Mouse (Mus musculus) forelimb bud, embryonic 11.5 days (tissue): ENCODE results near the gene Rhbg.

Experiments
- DNase-seq: peaks from one replicate; pipeline ENCODE4 v3.0.0-alpha.2; 2012; ENCODE audit warnings: low read depth, low spot score

Rhbg gene

GRCm38 (mm10) chr3:88207451-88208100, 46.9 kb downstream of the Rhbg start:
- no peak for DNase-seq

DNA sequence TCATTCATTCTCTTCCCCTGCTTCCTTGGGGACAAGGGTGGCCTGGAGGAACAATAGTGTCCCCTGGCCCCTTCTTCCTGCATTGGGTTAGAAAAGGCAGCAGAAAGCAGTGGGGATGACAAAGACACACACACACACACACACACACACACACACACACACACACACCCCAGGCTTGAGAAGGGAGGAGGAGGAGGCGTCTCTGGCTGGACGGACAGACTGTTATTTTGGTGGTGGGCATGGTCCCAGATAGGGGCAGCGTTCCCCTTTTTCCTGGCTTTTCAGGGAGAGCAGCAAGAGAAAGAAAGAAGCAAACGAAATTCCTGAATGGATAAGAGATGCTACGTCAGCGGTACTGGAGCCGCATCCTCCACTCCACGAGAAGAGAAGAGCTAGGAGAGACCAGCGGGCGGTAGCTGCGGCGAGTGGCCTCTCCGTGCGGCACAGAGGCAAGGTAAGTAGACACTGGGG, 47.6 kb downstream of the Rhbg start:
- no peak for DNase-seq

DNA sequence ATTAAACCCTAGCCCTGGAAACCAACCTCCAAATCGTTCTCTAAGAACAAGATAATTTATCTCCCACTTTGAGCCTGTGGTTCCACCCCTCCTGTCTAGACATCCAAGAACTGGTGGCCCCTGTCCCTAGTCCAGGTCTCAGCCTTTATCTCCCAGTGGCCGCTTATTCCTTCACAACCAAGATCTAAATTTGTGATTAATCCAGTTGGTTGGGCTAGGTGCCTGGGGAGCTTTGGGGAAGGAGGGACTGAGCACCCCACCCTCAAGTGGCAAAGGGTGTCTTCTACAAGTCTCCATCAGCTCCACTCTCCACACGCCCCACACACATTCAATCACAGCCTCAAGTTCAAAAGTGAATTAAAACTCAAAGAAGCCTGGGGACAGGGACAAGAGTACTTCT, 48.0 kb downstream of the Rhbg start:
- no peak for DNase-seq

DNA sequence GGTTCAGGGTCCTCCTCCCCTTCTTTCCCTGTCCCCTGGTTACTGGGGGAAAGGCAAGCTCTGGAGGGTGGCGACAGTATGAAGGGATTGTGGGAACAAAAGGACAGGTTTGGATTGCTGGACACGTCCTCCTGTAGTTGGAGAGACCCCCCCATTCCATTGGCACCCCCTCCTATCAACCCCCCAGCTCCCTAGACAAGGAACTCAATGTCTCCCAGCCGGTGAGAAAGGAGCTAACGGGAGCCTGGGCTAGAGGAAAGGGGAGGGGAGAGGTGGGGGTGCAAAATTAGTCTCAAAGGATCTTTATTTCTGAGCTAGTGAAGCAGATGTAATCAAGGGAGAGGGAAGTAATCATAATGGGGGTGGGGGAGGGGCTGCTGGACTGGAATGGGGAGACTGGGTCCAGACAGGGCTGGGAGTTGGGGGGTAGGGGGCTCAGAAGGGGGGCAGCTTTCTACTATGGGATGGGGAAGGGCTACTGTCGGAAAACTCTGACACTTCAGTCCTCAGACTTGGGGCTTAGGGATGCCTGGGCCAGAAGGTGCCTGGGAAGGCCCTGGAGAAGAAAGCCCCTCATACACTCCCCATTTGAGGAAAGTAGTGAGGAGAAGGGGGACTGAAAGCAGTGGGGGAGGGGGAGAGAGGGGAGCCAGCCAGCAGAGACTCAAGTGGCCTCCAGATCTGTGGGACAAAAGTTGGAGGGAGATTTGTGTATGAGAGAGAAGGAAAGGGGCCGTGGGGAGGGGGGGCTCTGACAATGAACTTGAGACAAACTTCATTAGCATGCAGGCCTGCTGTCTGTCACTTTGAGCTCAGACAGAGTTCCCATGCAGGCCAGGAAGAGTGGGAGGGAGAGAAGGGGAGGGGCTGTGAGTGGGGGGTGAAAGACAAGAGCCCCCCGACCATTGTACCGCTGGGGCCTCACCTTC, 48.7 kb downstream of the Rhbg start:
- DNase-seq, result no peak

- no peak for DNase-seq
Observed at GRCm38 (mm10) chr3:88205176-88205562, 49.3 kb downstream of the Rhbg start.

DNA sequence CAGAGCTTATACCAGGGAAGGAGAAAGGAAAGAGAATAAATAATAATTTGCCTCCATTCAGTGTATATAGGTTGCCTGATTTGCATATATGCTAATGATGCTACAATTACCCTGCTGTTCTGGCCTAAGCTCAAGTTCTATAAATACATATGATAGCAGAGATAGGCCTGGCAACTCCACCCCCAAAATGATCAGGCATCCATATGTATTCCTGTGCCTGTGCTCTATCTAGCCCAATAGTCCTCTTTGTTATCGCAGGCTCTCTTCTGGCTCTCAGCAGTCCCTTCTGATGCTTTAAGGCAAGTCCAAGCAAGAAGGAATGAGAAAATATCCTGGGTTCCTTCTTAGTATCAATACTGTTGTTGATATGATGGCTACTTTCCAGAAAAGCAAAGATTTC, 49.8 kb downstream of the Rhbg start:
- DNase-seq, result no peak

GRCm38 (mm10) chr3:88203999-88204700, 50.4 kb downstream of the Rhbg start:
- DNase-seq, result no peak

DNA sequence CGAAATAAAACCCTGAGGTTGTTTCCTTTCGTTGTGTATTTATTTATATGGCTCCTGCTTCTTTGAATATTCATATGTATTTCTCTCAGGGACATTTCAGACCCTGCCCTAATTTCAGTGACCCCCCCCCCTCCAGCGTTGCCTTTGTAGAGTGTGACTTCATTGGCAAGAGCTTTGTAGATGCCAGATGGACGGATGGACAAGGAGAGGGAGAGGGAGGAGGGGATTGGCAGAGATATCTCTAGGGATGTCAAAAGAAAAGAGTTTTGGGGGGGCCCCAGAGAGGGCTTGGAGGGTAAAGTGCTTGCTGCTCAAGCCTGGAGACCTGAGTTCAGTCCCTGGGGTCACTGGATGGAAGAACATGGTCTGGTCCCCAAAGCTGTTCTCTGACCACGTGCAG, 51.1 kb downstream of the Rhbg start:
- DNase-seq, result no peak

GRCm38 (mm10) chr3:88202986-88203385, 51.5 kb downstream of the Rhbg start:
- DNase-seq, result no peak

DNA sequence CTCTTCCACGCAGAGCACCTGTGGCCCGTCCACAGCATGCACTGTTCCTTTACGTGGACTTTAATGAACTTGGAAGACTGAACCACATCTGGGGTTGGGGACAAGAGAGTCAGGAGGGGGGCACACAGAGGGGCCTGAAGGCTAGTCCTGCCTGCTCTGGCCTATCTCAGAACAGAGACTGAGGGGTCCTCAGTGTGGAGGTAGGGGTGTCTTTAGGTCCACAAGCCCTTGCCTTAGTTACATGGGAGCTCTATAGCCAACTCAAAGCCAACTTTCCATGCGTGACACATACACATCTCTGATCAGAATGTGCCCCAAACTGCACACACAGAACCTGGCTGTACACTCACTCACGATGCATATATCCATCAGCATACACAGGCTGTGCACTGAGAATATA, 52.9 kb downstream of the Rhbg start:
- DNase-seq, result no peak

DNA sequence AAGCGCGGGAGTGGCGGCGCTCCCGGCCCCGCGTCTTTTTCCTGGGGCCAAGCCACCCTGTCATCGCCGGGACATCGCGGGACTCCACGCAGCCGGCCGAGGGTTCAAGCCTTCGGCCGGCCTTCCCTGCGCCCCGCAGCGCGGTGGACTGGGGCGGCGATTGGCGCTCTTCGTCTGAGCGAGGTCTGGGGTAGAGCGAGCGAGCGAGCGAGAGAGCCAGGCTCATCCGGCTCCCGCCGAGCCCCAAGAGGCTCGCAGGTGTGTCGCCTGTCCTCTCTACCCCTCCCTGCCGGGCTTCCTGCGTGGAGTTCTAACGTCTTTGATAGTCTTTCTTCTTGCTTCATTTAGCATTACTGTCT, 53.6 kb downstream of the Rhbg start:
- DNase-seq, result no peak

GRCm38 (mm10) chr3:88200161-88200971, 54.1 kb downstream of the Rhbg start:
- DNase-seq, result no peak

DNA sequence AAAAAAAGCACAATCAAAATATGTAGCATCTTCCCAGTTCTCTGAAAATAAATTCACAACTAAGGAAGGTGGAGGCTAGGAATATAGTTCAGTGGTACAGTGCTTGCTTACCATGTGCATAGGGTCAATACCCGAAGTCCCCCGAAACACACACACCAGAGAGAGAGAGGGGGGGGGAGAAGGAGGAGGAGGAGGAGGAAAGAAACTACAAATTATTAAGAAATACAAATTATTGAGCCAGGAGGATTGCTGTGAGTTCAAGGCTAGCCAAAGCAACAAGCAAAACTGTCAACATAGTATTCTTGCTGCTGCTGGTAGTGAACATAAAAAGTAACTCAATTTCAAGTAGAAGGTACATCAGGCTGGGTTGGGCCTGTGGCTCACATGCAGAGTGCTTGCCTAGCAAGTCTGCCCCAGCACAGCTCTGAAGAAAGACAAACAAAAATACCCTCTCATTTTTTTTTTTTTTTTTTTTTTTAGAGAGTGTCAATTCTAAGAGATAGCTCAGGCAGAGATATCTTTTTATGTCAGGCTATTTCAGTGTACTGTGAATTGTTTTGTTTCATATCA, 54.9 kb downstream of the Rhbg start:
- no peak for DNase-seq

DNA sequence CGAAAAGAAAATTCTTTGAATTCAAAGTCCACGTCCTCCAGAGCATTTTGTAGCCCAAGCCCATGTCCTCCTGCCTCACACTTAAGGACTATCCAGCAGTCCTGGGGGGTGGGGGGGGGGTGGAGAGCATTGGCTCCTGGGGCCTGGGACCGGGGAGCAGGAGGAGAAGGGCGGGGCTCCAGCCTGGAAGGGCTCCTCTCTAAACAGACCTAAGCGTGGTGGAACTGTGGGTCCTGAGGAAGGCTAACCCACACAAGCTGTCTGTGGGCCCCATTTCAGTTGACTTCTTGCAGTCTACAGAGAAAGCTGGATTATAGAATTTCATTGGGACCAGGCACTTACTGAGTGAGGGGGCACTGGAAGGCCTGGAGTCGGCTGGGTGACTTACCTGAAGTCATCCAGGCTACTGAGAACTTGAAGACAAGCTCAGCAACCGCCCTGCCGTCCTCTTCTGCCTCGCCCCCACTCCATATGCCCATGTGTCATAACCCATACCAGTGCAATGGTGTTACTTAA, 55.9 kb downstream of the Rhbg start:
- DNase-seq, result no peak

- DNase-seq, result no peak
Observed at GRCm38 (mm10) chr3:88197741-88198504, 56.6 kb downstream of the Rhbg start.
